Mouse (Mus musculus) hematopoietic stem cell, adult 5-6 weeks (primary cell): Measurements from ENCODE around the gene Tcp11l1. TPM values are rescaled to one million over a fixed set of nuclear protein-coding genes. Genes with fewer than 3 reads are reported as not detected.

Experiments used
- ATAC-seq, 2 experiments: fragments of 125-278 bp in 1 of 2; replicated peaks in 1 of 2; 2 replicates each; pipeline ENCODE4 v1.8.0; 2016 to 2017; ENCODE audit warnings: inconsistent platforms in 2 of 2, mild to moderate bottlenecking in 2 of 2, moderate number of reproducible peaks in 2 of 2, low read depth in 1 of 2, moderate TSS enrichment in 1 of 2; ENCODE audit not compliant: low FRiP score in 2 of 2, poor library complexity in 2 of 2, severe bottlenecking in 2 of 2, insufficient read depth in 1 of 2, low TSS enrichment in 1 of 2
- total RNA-seq: library from RNA; stranded (forward); fragments of 172-1452, 232-1000 nt; gene quantifications from 2 replicates; pipeline ENCODE4 v1.2.3, GENCODE M21; 2017

Gene Tcp11l1
- total RNA-seq, 1 experiment from 2014 or later, result 15.9 TPM

DNA sequence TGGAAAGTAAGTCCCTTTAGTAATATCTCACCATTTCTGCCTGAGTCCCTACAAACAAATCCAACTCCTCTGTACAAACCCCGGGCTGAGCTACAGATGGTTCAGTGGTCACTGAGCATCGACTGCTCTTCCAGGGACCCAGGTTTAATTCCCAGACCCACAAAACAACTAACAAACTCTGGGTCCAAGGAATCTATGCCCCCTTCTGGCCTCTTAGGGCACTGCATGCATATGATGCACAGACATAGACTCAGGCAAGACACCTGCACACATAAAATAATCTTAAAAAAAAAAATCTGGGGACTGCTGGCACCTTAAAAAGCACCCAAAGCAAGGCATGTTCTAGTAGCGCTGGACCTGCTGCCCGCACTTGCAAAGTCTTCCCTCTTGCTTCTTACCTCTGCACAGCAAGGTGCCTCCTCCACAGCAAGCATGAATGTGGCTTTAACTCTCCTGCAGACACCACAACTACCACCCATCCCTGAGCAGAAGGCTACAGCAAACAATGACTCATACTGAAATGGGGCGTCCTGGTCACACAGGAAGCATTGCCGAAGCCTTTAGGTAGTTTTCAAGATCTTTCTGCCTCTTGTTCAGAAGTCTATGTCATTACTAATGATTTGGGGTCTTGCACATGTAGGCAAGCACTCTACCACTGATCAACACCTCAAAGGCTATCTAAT is 42.7 kb downstream of the Tcp11l1 start:
- no peak; a peak in 1 of 4 replicates for ATAC-seq

GRCm38 (mm10) chr2:104663372-104664100 is 48.4 kb downstream of the Tcp11l1 start:
- no peak for ATAC-seq

- no peak for ATAC-seq
These were observed 53.3 kb downstream of the Tcp11l1 start for GRCm38 (mm10) chr2:104658659-104659058.

- no peak for ATAC-seq
These were observed 95.8 kb downstream of the Tcp11l1 start for GRCm38 (mm10) chr2:104615985-104616711.

DNA sequence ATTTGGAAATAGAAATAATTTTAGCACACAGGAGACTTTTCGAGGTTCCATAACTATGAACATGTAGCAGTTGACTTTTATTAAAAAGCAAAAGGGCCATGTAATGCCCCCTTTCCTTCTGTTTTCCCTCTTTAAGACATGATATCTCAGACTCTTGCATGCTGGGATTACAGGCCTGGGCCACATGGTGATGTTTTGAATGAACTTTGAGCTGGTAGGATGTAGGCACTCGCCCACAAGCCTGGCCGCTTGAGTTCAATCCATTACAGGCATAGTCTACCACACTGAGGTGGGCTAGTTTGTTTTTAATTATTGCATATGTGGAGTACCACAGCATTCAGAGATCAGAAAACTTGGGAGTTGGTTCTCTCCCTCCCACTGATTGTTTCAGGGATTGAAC is 97.2 kb downstream of the Tcp11l1 start:
- ATAC-seq, result no peak

Other genes with a start within 250 kb of the Tcp11l1 start
- gene Hipk3, start 217.7 kb downstream of the Tcp11l1 start, total RNA-seq, result 47.8 and 48.7 TPM in 2 replicates
- 24.8 and 35.3 TPM in 2 replicates for gene Cstf3, start 121.6 kb downstream of the Tcp11l1 start, total RNA-seq
- not detected in 2 replicates for gene Pin1rt1, start 4.2 kb upstream of the Tcp11l1 start, total RNA-seq
- gene Depdc7, start 30.7 kb upstream of the Tcp11l1 start, total RNA-seq, result 0.88 and 1.6 TPM in 2 replicates
- 13.9 and 22.3 TPM in 2 replicates for gene Qser1, start 104.6 kb upstream of the Tcp11l1 start, total RNA-seq
- gene Prrg4, start 137.7 kb upstream of the Tcp11l1 start, total RNA-seq, result 38.7 and 40.8 TPM in 2 replicates
- 18.7 and 23.0 TPM in 2 replicates for gene Ccdc73, start 155.6 kb upstream of the Tcp11l1 start, total RNA-seq